Mouse (Mus musculus) urinary bladder, postnatal 0 days (tissue): Measurements from ENCODE around the gene Dnah11. TPM values are rescaled to one million over a fixed set of nuclear protein-coding genes. Genes with fewer than 3 reads are reported as not detected.

Experiments used
- polyA plus RNA-seq: library from polyadenylated mRNA; unstranded; fragments of >200 nt; fragmentation: Nextera tagmentation; extraction: Ambion mirVana; gene quantifications from 2 replicates; pipeline ENCODE4 v1.2.1, GENCODE M21; 2015

The Dnah11 gene
- polyA plus RNA-seq, result 0.06 and 0.14 TPM in 2 replicates

DNA sequence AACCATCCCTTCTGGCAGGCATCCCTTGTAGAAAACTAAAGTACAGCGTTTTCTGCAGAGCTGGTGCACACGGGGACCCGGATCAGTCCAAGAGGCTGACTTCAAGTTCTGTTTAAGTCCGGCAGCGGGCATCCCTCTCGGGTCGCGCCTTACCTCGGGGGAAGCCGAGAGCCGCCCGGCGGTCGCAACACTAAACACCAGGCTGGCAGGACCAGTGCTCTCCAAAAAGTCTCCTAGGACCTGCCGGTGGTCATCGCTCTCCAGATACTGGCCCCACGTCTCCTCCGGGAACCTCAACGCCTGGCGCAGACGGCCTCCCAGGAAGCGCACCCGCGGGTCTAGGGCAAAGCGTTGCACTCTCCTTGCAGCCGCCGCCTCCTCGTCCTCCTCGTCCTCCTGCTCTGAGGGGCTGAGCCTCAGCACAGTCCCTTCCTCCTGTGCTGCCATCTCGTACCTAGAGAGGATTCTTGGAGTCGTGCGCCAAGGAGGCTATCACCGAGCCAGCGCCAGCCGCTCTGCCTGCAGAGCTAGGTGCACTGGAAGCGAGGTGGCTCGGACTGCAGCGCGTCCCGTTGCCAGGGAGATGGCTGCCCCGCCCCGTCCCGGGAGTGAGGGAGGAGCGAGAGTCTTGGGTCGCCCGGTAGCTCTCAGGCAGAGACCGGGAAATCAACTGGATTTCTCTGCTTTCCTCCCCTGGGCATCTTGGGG is at the start of gene Dnah11:
Gene Dnah11 (minus strand): TSS at position 658 of the 708 bp plus-strand sequence.

Other genes starting within 250 kb of the Dnah11 start
- gene Sp4, start 102.4 kb upstream of the Dnah11 start, polyA plus RNA-seq, result 3.1 and 3.3 TPM in 2 replicates